Mouse (Mus musculus) limb, embryonic 10.5 days (tissue): ENCODE data around the gene Baiap2. TPM values are rescaled to one million over a fixed set of nuclear protein-coding genes. Genes with fewer than 3 reads are reported as not detected.

ENCODE experiments used
- DNase-seq: peaks from one replicate; pipeline ENCODE4 v3.0.0-alpha.2; 2017; ENCODE audit warnings: low spot score
- H3K27ac ChIP-seq: fragments of 300-500 bp; sonication (generic); 2 replicates; pipeline ENCODE4 v1.5.1; 2016; ENCODE audit warnings: mild to moderate bottlenecking
- H3K27me3 ChIP-seq: fragments of 300-500 bp; sonication (generic); 2 replicates; pipeline ENCODE4 v1.6.1; 2016; ENCODE audit warnings: low read depth, mild to moderate bottlenecking; ENCODE audit not compliant: poor library complexity, severe bottlenecking
- H3K36me3 ChIP-seq: fragments of 300-500 bp; sonication (generic); 2 replicates; pipeline ENCODE4 v1.6.1; 2016; ENCODE audit warnings: mild to moderate bottlenecking, moderate library complexity
- H3K4me1 ChIP-seq: fragments of 300-500 bp; sonication (generic); 2 replicates; pipeline ENCODE4 v1.6.1; 2016
- H3K4me3 ChIP-seq: fragments of 300-500 bp; sonication (generic); 2 replicates; pipeline ENCODE4 v1.5.1; 2016; ENCODE audit warnings: mild to moderate bottlenecking, moderate library complexity
- H3K9me3 ChIP-seq: fragments of 300-500 bp; sonication (generic); replicated peaks from 2 replicates; pipeline ENCODE4 v1.6.1; 2016; ENCODE audit warnings: mild to moderate bottlenecking
- WGBS: fragments of 180-500 bp; shearing (Covaris S2); methylation state at CpG from one replicate; pipeline ENCODE4 v1.1.7; 2016; 5-methylcytosine and 5-hydroxymethylcytosine counted together
- polyA plus RNA-seq: library from polyadenylated mRNA; unstranded; fragments of >200 nt; fragmentation: Nextera tagmentation; extraction: Ambion mirVana; gene quantifications from 2 replicates; pipeline ENCODE4 v1.2.1, GENCODE M21; 2016

Gene Baiap2
- polyA plus RNA-seq, 1 experiment from 2014 or later, result 13.8 TPM

DNA sequence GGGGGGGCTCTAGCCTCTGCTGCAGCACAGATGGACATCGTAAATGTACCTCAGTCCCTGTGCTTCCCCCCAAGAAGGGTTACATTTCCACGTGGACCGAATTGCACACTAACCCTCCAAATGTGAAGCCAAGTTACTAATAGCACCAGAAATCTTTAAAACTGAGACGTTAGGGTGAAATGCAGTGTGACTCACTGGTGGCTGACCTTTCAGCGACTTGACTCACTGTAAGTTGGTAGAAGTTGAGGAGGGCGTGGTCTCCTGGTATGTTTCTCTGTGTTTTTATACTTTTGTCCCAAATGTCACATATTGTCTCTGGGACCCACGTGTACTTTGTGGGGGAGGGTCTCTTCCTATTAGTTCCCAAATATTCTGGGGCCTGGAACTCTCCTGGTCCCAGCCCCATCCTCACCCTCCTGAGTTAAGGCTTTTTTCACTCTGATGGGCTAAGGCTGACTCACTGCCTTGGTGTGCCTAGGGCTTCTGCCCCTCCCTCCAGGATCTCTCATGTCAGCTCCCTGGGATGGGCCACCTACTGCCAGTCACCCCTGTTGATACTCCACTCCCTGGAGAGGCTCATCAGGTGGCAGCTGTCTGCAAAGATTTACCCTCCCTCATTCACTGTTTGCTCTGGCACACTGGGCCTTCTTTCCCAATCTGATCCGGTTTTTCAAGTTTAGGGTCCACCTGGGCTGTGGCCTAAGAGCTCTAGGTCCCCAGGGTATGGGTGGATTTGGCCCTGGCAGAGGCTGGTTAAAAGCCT is 33.4 kb downstream of the Baiap2 start:
- no peak for DNase-seq
- 78% methylated on average over 8 of the region's 8 CpGs for WGBS
- H3K36me3 ChIP-seq, result peaks cover 10% of the 10 kb centered on the region

DNA sequence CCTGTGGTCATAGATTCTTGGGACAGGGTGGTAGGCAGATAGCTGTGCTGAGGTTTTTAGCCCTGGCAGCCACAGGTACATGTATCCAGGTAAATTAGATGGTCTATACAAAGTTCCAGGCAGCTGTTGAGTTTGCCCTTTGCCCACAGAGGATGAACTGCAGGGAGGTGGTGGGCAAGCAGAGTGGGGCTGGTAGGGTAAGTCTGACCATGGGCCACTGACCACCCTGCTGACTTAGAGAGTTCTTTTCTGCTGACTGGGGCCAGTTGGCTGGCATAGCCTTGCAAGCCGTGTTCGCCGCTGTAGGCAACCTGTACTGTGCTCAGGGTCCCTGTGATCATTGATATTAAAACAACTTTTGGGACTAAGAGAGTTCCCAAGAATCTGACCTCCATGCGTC is 36.1 kb downstream of the Baiap2 start:
- Histone ChIP-seq H3K4me3 (no peak overlapping the region), H3K27ac (no peak overlapping the region), H3K36me3 (peaks cover 26% of the 10 kb centered on the region), H3K9me3 (no peaks in the 10 kb centered on the region), H3K27me3 (no peaks in the 10 kb centered on the region), H3K4me1 (no peaks in the 10 kb centered on the region; the same call in none of the 2 replicates)
- 95% methylated on average over 4 of the region's 4 CpGs for WGBS
- DNase-seq, result no peak

More for the DNA sequence above, 33.4 kb downstream of the Baiap2 start:
- Histone ChIP-seq H3K4me3 (no peak overlapping the region), H3K27me3 (no peaks in the 10 kb centered on the region), H3K4me1 (no peaks in the 10 kb centered on the region; the same call in none of the 2 replicates), H3K9me3 (no peaks in the 10 kb centered on the region), H3K27ac (no peak overlapping the region)

DNA sequence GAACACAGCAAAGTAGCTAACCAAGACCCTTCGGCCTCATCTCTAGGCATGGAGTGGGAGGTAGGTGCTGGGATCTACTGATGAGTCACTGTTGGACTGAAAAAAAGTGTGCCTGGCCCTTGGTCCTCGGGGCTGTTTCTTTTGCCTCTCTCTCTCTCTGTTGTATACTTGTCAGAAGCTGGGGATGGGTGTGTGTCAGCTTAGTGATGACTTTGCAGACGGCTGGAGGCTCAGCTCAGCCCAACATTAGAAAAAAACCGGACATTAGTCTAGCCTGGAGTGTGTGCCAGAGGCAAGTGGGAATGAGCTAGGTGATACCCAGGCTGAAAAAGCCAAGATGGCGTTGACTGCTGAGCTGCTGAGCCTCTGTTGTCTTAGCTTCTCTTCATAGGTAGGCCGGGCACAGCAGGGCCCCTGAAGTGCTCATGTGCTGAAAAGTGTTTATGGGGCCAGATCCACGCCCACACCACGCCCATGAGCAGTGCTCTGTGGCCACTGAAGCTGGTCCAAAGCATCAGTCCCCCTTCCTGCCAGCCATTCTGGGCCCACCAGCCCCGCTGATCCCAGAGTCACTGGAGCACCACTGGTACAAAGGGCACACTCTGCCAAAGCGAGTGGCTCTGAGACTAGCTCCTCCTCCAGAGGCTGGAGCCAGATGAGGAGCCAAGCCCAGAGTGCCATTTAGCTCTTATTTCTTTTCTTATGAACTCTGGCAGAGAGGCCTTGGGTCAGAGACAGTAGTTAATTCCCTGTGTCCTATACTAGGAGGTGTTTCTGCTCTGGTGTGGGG is 37.2 kb downstream of the Baiap2 start:
- Histone ChIP-seq H3K27ac (no peak overlapping the region), H3K36me3 (peaks cover 25% of the 10 kb centered on the region), H3K4me1 (no peaks in the 10 kb centered on the region; the same call in none of the 2 replicates), H3K9me3 (no peaks in the 10 kb centered on the region), H3K27me3 (no peaks in the 10 kb centered on the region), H3K4me3 (no peak overlapping the region)
- WGBS, result 78% methylated on average over 10 of the region's 10 CpGs
- no peak for DNase-seq

DNA sequence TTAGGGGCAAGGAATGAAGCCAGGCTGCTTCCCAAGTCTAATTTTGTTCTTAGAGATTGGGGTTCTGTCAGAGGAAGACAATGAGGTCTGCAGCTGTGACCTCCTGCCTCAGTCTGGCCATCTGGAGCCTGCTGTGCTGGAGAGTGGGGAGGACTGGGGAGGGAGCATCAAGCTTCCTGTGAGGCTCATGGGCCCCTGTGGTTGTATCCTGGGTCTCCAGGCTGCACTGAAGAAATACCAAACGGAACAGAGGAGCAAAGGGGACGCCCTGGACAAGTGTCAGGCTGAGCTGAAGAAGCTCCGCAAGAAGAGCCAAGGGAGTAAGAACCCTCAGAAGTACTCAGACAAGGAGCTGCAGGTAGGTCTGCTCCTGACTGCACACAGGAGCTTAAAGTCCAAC is 39.2 kb downstream of the Baiap2 start:
- 79% methylated on average over 3 of the region's 3 CpGs for WGBS
- peaks cover 25% of the 10 kb centered on the region for H3K36me3 ChIP-seq

DNA sequence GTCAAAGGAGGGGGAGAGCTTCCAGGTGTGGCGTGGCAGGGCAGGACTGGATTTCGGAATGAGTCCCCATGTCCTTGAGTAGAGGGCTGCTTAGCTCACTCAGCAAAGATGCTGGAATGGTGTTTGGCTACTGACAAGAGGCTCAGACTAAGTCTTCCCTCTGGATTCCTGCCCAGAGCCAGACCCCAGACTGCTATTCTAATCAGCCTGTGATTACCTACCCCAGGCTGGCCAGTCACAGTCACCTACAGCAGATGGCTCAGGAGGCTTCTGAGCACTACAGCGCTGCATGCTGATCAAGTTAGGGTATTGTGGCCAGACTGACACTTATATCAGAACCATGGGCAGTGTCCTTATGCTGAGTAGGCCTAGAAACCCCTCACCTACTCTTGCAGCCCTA is 39.7 kb downstream of the Baiap2 start:
- no peaks in the 10 kb centered on the region for H3K27me3 ChIP-seq
- H3K27ac ChIP-seq, result no peak overlapping the region
- no peaks in the 10 kb centered on the region; the same call in none of the 2 replicates for H3K4me1 ChIP-seq
- 92% methylated on average over 3 of the region's 3 CpGs for WGBS
- peaks cover 25% of the 10 kb centered on the region for H3K36me3 ChIP-seq
- no peak overlapping the region for H3K4me3 ChIP-seq
- no peaks in the 10 kb centered on the region for H3K9me3 ChIP-seq
- DNase-seq, result no peak

More for the DNA sequence above, 39.2 kb downstream of the Baiap2 start:
- H3K27ac ChIP-seq, result no peak overlapping the region
- H3K4me1 ChIP-seq, result no peaks in the 10 kb centered on the region; the same call in none of the 2 replicates
- no peak overlapping the region for H3K4me3 ChIP-seq
- H3K27me3 ChIP-seq, result no peaks in the 10 kb centered on the region
- DNase-seq, result no peak
- H3K9me3 ChIP-seq, result no peaks in the 10 kb centered on the region

DNA sequence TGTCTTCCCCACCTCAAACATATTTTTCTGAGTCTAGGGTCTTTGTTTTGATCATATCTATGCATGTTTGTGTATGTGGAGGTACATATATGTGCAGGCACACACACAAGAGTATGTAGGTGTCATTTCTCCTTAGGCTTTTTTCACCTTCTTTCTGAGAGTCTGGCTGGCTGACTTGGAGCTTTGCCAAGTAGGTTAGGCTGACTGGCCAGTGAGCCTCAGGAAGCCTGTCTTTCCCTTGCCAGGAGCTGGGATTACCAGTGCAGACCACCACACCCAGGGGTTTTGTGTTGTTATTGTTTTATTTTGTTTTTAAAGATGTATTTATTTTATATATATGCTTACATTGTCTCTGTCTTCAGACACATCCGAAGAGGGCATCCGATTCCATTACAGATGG is 40.6 kb downstream of the Baiap2 start:
- DNase-seq, result no peak
- H3K4me1 ChIP-seq, result no peaks in the 10 kb centered on the region; the same call in 1 of the 2 replicates
- H3K27me3 ChIP-seq, result no peaks in the 10 kb centered on the region
- 97% methylated on average over 2 of the region's 2 CpGs for WGBS
- no peak overlapping the region for H3K4me3 ChIP-seq
- H3K27ac ChIP-seq, result no peak overlapping the region
- H3K9me3 ChIP-seq, result no peaks in the 10 kb centered on the region
- H3K36me3 ChIP-seq, result peaks cover 25% of the 10 kb centered on the region

DNA sequence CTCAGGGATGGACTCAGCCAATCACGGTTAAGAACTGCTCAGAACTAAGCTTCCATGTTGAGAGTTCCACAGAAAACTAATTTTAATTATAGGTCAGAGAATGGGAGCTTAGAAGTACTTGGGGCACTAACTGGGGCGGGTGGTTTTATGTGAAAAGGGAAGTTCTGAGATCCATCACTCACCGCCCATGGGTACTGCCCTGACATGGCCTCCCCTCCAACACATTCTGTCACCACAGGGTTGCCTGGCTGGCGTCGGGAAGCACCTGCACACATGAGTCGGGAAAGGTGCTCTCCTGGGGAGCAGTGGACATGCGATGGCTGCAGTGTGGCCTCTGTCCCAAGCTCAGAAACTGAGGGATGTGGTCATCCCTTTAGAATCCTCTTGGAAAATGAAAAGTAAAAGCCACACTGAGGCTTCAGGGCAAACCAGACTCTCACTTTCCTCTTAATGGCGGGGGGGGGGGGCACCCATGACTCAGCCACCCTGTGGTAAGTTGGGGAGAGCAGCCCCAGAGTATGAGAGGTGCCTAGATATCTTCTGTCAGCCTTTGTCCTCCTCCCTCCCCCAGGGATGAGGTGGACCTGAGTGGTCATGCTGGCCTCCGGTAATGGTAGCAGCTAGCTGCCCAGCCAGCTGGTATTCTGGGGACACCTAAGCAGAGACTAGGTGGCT is 44.3 kb downstream of the Baiap2 start:
- H3K27me3 ChIP-seq, result no peaks in the 10 kb centered on the region
- WGBS, result 85% methylated on average over 9 of the region's 9 CpGs

DNA sequence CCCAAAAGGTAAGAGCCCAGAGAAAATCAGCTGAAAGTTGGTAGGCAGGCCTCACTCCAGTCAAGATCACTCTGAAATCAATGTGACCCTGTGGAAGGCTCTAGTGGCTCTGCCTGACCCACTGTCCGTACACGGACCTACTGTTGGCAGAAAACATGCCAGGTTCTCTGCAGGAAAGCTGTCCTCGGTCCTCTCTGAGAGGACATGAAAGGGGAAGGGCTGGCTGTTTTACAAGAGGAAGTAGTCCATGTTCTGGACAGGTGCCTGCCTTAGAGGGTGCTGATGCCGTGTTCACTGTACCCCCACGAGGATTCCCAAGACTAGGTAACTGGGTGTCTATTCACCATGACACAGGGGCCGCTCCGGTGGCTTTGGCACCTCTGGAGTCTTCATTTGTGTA is 45.3 kb downstream of the Baiap2 start:
- 91% methylated on average over 7 of the region's 7 CpGs for WGBS
- no peak for DNase-seq
- Histone ChIP-seq H3K4me1 (peaks cover 32% of the 10 kb centered on the region), H3K4me3 (no peak overlapping the region), H3K36me3 (peaks cover 9% of the 10 kb centered on the region; the same call in 1 of the 2 replicates), H3K9me3 (no peaks in the 10 kb centered on the region), H3K27ac (no peak overlapping the region), H3K27me3 (no peaks in the 10 kb centered on the region)

More for the DNA sequence above, 44.3 kb downstream of the Baiap2 start:
- Histone ChIP-seq H3K36me3 (peaks cover 16% of the 10 kb centered on the region), H3K4me1 (peaks cover 32% of the 10 kb centered on the region), H3K4me3 (no peak overlapping the region), H3K9me3 (no peaks in the 10 kb centered on the region), H3K27ac (no peak overlapping the region)
- DNase-seq, result no peak

DNA sequence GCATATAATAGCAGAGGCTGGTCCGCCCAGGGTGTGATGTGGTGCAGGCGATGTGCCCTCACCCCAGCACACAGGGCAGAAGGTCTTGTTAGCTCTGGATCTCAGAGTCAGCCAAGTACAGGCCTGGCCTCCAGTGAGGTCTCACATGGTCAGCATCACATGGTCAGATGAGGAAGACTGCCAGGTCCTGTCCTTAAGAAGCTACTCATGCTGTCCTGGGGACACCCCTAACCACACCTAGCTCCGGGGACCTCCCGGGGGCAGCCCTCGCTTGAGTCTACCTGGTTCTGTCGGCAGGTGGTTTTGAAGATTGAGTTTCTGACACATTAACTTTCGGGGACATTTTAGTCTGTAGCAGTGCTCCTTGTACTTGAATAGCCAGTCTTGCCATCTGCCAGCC is 45.8 kb downstream of the Baiap2 start:
- no peak for DNase-seq
- Histone ChIP-seq H3K4me1 (peaks cover 32% of the 10 kb centered on the region), H3K27ac (no peak overlapping the region), H3K9me3 (no peaks in the 10 kb centered on the region), H3K27me3 (no peaks in the 10 kb centered on the region), H3K4me3 (no peak overlapping the region), H3K36me3 (peaks cover 9% of the 10 kb centered on the region; the same call in 1 of the 2 replicates)
- WGBS, result 94% methylated on average over 7 of the region's 7 CpGs

DNA sequence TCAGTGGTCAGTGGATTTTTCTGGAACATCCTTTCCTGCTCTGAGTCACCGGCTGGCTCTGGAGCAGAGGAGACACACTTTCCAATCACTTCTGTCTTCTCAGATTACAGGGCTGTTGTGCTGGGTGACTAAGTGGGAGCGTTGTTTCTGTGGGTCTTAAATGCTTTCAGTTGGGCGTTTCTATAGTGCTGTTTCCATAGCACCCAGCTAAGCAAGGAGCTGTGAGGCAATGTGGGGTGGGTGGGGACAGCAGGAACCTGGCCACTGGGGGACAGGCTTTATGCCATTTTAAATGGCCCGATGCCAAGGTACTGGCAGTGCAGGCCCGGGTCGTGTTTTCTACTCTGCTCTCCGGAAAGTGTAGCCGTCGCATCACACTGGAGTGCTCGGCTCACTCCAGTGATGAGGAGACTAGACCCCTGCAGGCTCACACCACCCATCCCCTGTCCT is 46.6 kb downstream of the Baiap2 start:
- no peaks in the 10 kb centered on the region for H3K9me3 ChIP-seq
- no peaks in the 10 kb centered on the region for H3K27me3 ChIP-seq
- no peak overlapping the region for H3K4me3 ChIP-seq
- no peak for DNase-seq
- H3K27ac ChIP-seq, result peak overlapping the region; percentile 48; the same call in 1 of the 2 replicates
- peaks cover 10% of the 10 kb centered on the region for H3K36me3 ChIP-seq
- H3K4me1 ChIP-seq, result peaks cover 32% of the 10 kb centered on the region
- 58% methylated on average over 10 of the region's 10 CpGs for whole genome bisulfite sequencing

DNA sequence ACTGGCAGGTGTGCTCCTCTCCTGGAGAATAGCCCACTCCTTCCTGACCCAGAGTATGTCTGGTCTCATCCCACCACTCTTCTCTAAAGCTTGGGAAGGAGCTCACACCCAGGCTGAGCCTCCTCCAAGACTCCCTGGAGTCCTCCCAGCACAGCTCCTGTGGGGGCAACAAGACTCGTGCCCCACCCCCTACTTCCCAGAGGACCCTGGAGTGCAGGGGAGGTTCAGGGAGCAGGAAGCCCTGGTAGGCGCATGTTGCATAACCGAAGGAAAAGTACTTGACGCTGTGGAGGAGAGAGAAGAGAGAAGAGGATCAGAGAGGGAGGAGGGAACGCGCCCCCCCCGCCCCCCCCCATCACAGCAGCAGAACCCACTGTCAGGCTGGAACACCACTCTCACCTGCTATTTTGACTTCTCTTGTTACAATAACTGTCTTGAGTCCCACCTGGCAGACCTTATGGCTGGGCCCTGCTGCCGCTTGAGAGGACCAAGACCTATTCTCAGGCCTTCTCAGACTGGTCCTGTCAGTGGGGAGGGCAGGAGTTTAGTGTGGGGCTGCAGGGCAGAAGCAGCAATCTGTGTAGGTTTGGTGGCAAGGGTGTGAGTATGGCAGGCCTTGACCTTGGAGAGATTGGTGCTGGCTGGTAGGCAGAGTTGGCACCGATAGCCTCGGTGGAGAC is 48.2 kb downstream of the Baiap2 start:
- H3K27ac ChIP-seq, result peak overlapping the region; percentile 63
- H3K36me3 ChIP-seq, result peaks cover 22% of the 10 kb centered on the region
- H3K4me3 ChIP-seq, result peak overlapping the region; percentile 26; the same call in 1 of the 2 replicates
- no peak for DNase-seq
- 48% methylated on average over 10 of the region's 10 CpGs for WGBS
- peaks cover 32% of the 10 kb centered on the region for H3K4me1 ChIP-seq
- H3K27me3 ChIP-seq, result no peaks in the 10 kb centered on the region
- no peaks in the 10 kb centered on the region for H3K9me3 ChIP-seq

DNA sequence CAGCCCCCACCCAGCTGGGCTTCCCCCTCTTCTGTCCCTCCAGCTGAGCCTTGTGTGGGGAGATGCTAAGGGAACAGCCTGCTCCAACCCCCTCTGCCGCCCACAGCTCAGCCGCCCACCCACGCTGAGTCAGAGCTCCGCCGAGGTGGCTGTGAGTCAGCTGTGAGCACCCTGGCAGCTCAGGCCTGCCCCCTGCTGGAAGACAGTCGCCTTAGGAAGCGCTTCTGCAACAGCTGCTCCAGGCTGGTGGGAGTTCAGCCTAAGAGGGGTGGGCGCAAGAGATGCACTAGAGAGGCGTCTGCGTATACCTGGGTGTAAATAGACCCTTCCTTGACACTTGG is 48.7 kb downstream of the Baiap2 start:
- H3K36me3 ChIP-seq, result peaks cover 28% of the 10 kb centered on the region
- peak; percentile 94 for DNase-seq
- peaks cover 32% of the 10 kb centered on the region for H3K4me1 ChIP-seq
- H3K4me3 ChIP-seq, result peak overlapping the region; percentile 26; the same call in 1 of the 2 replicates
- no peaks in the 10 kb centered on the region for H3K27me3 ChIP-seq
- no peaks in the 10 kb centered on the region for H3K9me3 ChIP-seq
- H3K27ac ChIP-seq, result peak overlapping the region; percentile 63
- 15% methylated on average over 10 of the region's 10 CpGs for WGBS
